Mouse (Mus musculus) A20 (cell line): Measurements from ENCODE around the gene 1700088E04Rik.

ENCODE experiments used
- DNase-seq: peaks from one replicate; pipeline ENCODE4 v3.0.0-alpha.2; 2011; ENCODE audit warnings: low read depth, low spot score

The 1700088E04Rik gene

DNA sequence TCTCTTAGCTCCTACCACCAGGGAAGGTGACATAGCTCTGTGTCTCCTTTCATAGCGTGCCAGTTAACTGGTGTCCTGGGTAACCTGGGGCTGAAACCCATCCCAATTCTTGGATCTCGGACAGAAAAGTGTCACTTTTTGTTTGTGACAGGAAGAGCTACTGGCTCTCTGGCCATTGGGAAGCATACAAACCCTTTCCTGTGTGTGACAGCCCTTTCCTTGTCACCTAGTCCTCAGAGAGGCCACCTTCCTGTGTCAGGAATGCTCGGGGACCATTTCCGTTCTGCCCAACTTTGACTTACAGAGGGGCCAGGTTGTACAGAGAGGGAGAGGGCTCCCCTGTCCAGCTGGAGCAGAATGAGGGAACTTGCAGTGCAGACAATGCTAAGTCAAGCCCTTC lies 41.6 kb downstream of the 1700088E04Rik start:
- DNase-seq, result no peak

DNA sequence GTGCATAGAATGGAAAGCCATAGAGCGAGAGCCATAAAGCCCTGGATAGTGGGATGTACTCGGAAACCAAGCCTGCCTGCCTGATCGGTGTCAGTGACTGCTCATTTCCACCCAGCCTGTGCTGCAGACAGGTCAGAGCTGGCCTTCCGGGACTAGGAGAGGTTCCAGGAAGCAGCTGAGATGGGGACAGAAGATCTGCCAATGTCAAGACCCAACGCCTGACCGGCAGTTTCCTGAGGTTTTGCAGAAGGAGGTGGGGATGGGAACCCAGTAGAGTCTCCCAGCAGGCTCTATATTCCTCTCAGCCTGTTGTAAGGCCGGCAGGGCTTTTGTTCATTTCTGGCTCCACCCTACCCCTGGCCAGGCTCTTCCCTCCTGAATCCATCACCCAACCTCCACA lies 42.2 kb downstream of the 1700088E04Rik start:
- DNase-seq, result no peak

DNA sequence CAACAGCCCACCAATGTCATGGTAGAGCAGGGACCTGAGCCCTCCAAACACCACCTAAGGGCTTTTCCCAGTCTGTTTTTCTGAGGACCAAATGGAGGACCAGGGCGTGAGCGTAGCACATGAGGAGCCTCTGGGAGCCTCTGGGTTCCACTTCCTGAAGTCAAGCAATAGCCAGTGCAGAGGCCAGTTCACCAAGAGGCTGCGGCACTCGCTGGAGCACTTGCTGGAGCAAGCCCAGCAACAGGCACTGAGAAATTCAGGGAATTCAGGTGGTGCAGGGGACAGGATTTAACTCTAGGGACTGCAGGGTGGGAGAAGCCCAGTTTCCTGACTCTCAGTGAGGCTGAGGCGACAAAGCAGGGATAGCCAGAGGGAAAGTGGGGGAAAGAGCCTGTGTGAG lies 42.8 kb downstream of the 1700088E04Rik start:
- DNase-seq, result no peak

DNA sequence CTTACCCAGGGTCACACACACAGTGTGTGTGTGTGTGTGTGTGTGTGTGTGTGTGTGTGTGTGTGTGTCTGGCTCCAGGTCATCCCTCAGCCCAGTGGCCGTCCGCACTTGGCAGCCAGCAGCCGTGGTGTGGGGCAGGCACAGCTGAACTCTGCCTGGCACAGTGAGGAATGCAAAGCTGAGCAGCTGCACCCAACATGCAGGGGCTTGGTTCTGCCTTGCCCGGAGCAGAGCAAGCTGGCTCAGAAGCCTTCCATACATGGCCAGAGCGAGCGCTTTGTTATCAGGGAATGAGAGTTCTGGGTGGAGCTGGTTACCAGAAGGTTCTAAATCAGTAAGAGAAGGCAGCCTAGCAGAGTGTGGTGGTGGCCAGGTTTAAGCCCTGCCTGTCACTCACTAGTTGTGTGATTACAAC lies 43.4 kb downstream of the 1700088E04Rik start:
- no peak for DNase-seq

GRCm38 (mm10) chr15:79097135-79097534 lies 43.9 kb downstream of the 1700088E04Rik start:
- no peak for DNase-seq

GRCm38 (mm10) chr15:79096556-79096955 lies 44.5 kb downstream of the 1700088E04Rik start:
- DNase-seq, result no peak

DNA sequence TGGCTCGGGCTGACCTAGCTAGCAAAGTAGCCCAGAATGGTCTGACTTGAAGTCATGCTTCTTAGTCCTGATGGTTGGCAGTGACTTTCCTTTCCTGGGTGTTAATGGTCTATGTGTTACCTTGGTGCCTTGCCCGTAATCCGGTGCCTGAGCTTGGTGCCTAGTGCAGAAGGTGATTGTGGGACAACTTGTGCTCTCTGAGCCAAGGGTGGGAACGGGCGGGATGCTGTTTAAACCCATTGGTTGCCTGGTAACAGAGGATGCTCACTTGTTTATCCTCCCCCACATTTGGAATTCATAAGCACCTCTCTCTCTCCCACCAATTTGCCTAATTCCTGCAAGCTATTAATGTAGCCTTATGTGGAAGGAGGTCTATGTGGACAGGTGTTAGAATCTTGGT lies 45.6 kb downstream of the 1700088E04Rik start:
- no peak for DNase-seq

DNA sequence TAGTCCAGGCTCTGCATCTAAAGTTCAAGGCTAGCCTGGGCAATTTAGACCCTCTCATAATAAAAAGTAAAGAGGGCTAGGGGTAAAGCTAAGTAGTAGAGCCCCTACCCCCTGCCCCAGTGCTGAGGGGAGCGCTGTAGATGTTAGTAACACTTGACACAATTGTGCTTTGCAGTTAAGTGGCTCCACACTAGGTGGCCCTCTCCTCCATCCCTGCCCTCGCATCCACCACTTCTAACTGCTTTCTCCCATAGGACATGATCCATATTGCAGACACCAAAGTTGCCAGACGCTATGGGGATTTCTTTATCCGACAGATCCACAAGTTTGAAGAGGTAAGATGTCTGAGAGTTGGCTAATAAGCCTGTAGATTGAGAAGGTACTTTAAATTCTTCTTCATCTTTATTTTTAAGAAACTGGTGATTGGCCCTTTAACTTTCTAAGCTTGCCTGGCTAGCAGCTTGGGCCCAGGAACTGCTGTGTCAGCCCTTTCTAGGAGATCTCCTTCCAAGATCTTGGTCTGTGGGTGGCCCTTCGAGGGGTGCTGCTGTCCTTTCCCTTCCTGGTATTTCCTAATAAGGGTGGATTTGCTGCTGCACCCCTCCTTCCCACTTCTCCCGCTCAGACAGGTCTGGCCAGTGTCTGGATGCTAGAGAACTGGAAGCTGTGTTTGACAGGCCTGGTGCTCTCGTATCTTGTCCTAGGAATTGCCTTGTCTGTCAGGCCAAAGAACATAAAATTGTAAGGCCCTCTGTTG lies 47.8 kb downstream of the 1700088E04Rik start:
- DNase-seq, result no peak

GRCm38 (mm10) chr15:79092284-79092683 lies 48.8 kb downstream of the 1700088E04Rik start:
- no peak for DNase-seq

GRCm38 (mm10) chr15:79079567-79079966 lies 61.5 kb downstream of the 1700088E04Rik start:
- no peak for DNase-seq
